Mouse (Mus musculus): ENCODE measurements around the gene Sac3d1.
"Not testable (repeated sequence)": the region's sequence is repeated elsewhere in the genome, so short reads cannot be mapped to it uniquely, and the experiment has no call there.

DNA sequence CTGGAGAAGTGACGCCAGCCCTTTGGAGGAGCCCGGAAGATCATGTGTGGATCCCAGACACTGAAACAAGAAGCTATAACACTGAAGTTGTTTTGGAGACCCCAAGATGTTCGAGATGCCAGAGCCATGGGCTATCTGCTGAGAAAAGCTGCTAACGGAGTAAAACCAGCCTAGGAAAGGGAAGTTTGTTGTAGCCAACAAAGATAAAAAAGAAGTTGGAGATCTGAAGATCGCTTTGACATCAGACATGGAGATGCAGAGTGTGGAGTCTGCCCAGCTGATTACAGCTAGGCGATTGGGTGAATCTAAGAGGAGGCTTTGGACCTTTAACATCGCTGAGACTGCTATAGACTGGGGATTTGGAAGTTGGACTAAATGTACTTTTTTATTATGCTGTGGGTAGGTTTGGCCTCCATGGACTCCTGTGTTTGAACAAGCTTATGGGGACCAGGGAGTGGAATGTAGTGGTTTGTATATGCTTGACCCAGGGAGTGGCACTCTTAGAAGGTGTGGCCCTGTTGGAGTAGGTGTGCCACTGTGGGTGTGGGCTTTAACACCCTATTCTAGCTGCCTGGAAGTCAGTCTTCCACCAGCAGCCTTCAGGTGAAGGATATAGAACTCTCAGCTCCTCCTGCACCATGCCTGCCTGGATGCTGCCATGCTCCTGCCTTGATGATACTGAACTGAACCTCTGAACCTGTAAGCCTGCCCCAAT, 12.1 kb upstream of the Sac3d1 start:
- TF ChIP-seq CTCF (IDR thresholded peaks at IDR 0.05; ENCODE audit: low read depth, low read length); POLR2A (IDR thresholded peaks at IDR 0.05; ENCODE audit: extremely low read depth, insufficient read depth, low read length): not testable (repeated sequence)
